Mouse (Mus musculus) left cerebral cortex, postnatal 36 days (tissue): Measurements from ENCODE around the gene Adk. TPM values are rescaled to one million over a fixed set of nuclear protein-coding genes. Genes with fewer than 3 reads are reported as not detected.
"Not testable (repeated sequence)": the region's sequence is repeated elsewhere in the genome, so short reads cannot be mapped to it uniquely, and the experiment has no call there.

Source experiments
- DNase-seq, 2 experiments: peaks; one replicate each; pipeline ENCODE4 v3.0.0; 2021 to 2022; ENCODE audit warnings: low spot score in 2 of 2, mixed read lengths in 1 of 2
- intact Hi-C: fragments of 180-260 bp; cut with DNase I; formaldehyde crosslinking; loops from one replicate; pipeline ENCODE4 v1.15.1; 2025
- total RNA-seq, 2 experiments: library from RNA; stranded (reverse); gene quantifications; 2 replicates each; pipeline ENCODE4 v1.2.3; 2021

The Adk gene
- total RNA-seq, 2 experiments from 2014 or later: 63.6 to 66.2 TPM

DNA sequence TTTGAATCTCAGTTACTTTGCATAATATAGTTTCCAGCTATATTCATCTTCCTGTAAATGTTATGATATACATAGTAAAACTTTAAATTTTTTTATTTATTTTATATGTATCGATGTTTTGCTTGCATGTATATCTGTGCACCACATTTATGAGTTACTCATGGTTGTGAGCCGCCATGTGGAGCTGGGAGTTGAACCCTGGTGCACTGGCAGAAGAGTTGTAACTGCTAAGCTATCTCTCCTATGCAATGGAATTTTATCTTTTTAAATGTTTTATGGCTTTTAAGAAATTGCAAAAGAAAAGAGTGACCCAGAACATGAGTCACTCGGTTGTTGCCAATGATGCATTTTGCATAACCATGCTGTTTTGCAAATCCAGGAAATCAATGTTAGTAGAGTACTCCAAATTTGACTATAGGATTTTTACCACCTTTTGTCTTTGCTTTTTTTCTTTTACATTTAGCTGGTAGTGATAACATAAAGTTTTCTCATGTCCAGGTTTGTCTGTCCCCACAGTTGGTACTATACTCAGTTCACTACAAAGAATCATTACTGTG, 38.6 kb downstream of the Adk start:
- DNase-seq: no peak
- intact Hi-C loops: no loop called here

DNA sequence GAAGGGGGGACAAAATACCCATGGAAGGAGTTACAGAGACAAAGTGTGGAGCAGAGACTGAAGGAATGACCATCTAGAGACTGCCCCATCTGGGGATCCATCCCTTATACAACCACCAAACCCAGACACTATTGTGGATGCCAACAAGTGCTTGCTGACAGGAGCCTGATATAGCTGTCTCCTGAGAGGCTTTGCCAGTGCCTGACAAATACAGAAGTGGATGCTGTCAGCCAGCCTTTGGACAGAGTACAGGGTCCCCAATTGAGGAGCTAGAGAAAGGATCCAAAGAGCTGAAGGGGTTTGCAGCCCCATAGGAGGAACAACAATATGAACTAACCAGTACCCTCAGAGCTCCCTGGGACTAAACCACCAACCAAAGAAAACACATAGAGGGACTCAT, 41.8 kb downstream of the Adk start:
- DNase-seq, intact Hi-C loops: not testable (repeated sequence)

DNA sequence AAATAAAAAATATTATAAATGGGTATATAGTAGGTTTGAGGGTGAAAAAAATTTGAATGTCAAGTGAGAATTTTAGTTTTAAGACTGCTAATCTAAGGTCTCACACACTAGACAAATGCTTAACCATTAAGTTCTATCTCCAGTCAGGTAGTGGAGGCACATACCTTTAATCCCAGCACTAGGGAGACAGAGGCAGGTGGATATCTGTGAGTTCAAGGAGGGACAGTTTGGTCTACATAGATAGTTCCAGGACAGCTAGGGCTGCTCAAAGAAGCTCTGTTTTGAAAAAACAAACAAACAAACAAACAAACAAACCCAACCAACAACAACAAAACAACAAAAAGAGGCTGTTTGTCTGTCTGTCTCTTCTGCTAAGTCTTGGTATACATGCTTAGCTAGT, 43.9 kb downstream of the Adk start:
- intact Hi-C loops: no loop called here

DNA sequence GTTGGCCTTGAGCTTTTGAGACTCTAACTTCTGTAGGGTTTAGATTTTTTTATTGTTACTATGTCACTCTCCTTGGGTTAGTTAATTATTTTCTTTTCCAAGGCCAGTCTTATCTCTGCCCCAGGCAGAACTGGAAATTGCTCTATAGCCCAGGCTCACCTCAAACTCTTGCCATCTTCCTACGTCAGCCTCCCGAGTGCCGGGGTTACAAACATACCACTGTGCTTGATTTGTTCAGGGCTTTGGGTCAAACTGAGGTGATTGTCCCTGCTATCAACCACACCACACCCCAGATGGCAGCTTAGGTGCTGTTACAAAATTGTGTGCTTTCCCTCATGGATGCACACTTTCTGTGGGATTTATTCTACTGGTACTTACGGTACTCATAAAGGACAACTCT, 44.3 kb downstream of the Adk start:
- intact Hi-C loops: no loop called here
- no peak for DNase-seq

More for the DNA sequence above, 43.9 kb downstream of the Adk start:
- DNase-seq: no peak

DNA sequence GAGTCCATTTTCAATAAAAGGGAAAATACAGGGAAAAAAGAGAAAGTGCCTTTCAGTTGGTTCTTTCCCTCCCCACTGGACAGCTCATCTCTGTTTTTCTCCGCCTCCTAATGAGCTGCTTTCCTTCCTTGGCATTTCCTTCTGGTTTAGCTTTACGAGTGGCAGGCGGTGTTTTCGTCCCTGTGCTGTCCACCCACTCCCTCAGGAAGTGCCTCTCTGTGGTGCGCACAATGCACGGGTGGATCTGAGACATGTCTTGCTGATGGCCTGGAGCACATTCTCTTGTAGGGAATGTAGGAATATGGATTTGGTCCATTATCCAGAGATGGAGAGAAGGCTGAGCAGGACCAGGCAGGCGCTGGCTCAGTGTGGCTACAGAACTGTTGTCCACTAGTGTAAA, 47.0 kb downstream of the Adk start:
- DNase-seq: no peak
- intact Hi-C loops: no loop called here

DNA sequence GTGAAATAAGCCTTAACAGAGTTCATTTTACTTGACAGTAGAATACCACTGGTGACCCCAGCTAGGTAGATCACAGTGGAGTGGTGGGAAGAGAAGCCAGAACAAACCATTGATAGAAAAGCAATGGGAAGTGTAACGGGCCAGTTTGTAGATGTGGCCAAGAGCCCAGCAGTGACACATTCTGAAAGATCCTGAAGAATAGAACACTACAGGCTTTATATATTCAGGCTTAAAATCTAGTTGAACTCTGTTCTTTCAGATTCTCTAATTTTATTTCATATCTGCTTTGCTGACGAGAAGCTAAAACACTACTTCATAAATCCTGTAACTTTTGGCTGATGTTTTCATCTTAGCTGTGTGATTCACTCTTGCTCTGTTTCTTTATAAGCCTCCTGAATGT, 48.5 kb downstream of the Adk start:
- no peak for DNase-seq
- intact Hi-C loops: no loop called here

DNA sequence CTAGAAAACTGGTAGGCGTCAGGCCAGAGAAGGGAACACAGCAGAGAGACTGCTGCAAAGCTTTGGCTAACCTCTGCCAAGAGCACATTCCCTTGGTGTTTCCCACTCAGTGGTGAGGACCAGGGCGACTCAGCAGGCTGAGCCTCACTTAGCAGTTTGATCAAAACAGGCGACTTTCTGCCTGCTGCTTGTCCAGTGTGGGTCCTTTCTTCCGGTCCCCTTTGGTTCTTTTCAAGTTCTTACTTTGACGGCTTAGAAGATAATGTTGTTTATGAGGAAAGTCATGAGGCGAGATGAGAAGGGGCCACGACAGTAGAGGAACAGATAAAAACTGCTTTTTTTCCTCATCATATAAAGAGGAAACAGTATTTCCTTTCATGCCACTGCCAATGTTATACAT, 49.2 kb downstream of the Adk start:
- intact Hi-C loops: no loop called here
- no peak for DNase-seq

DNA sequence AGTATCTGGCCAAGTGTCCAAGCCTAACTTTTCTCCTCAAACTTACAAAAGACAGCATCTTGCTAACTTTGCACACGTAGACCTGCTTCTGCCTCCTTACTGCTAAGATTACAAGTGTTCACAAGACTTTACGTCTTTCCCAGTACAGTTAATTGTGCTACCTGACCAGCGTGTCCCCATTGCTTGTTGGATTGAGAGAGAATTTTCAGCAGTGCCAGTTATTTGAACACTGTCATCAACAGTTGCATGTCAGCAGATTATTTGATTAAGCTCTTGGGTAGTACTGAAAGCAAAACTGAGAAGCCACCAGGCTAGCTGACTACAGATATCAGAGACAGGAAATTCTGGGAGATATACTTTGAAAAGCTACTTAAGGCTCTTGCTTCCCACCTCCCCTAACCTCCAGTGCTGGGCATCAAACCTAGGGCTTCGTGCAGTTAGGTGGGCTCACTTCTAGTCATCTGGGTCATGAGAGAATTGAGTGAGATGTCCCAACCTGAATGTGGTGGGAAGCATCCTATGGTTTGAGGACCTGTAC, 50.4 kb downstream of the Adk start:
- no peak for DNase-seq
- intact Hi-C loops: no loop called here

DNA sequence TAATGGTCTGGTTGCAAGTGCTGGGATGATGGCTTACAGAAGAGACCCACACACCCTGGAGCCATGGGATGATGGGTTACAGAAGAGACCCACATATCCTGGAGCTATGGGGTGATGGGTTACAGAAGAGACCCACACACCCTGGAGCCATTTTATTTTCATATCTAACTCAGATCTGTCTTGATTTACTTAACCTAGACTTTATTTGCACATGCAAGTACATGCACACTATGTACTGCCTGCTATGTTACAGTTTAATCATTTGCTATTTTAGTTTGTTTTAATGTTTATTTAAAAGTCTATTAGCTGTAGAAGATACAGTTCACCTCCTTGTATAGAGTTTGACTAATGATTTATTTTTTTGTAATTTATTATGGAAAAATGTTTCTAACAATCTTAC, 52.7 kb downstream of the Adk start:
- intact Hi-C loops: loop anchor here (5.0 kb wide), 1 partner anchor 53 kb away; the partner anchor contains the start of genes Adk and Ap3m1

DNA sequence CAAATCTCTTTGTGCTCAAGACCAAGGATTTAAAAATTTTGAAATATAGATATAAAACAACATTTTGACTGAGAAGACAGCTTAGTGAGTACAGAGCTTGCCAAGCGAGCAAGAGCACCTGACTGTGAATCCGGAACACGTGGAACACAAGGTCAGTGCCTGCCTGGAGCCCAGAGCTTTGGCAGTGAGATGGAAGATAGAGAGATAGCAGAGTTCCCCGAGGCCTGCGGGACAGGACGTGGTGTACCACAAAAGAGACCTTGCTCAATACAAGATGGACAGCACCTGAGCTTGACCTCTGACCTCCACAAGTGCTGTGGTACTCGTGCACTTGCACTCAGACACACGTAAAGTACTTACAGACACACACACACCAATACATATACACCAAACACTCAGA, 54.2 kb downstream of the Adk start:
- no peak for DNase-seq
- intact Hi-C loops: loop anchor here (5.0 kb wide), 1 partner anchor 54 kb away; the partner anchor contains the start of genes Adk and Ap3m1

More for the DNA sequence above, 52.7 kb downstream of the Adk start:
- no peak for DNase-seq

DNA sequence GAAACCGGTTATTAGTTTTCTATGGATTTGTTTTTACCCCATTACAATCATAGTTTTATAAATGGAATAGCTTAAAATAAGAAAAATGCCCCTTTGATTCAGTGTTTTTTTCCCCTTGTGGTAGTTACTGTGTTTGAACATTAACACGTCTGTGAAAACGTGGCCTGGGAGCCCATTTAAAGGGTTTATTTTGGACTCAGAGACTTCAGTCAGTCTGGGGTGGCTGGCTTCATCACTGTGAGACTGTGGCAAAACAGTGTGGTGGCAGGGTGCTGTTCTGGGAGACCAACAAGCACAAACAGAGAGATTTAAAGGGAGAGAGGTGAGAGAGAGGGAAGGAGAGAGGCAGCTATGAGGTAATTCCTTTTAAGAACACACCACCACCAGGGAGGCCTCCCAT, 55.2 kb downstream of the Adk start:
- DNase-seq: no peak
- intact Hi-C loops: loop anchor here (5.0 kb wide), 1 partner anchor 55 kb away; the partner anchor contains the start of genes Adk and Ap3m1

DNA sequence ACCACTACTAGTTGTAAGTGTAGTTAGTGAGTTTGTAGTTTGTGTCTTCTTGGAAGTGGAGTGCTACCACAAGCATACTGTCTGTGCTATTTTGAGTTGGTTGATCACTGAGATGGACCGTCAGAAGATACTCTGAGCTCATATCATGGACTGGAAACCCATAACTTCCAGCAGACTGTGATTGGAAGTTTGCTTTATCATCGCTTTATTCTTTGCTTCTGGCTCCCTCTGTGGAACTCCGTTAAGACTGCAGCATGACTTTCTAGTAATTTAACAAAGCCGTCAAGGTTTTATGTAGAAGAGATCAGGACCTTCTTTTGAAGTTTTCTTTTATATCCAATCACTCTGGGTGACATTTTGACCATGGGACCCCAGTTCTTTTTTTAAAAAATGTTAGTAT, 58.1 kb downstream of the Adk start:
- intact Hi-C loops: loop anchor here (10.0 kb wide), 1 partner anchor 306 kb away; no protein-coding TSS in a partner anchor
- no peak for DNase-seq

DNA sequence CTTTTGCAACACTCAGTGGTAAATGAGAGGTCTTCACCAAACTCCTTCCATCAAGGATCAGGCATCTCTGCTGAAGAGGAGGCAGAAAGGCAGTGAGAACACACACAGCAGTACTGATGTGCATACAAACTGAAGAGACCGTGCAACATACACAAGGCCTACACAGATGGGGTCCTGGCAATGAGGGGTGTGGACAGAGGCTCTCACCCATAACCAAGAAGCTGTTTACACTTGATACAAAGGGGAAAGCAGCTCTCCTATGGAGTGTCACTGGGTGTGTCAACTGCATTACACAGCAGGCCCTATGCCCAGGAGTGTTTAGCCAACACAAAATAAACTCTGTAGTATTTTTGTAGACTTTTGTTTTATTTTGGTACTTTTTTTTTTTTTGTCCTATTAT, 59.1 kb downstream of the Adk start:
- intact Hi-C loops: loop anchor here (10.0 kb wide), 1 partner anchor 307 kb away; no protein-coding TSS in a partner anchor

DNA sequence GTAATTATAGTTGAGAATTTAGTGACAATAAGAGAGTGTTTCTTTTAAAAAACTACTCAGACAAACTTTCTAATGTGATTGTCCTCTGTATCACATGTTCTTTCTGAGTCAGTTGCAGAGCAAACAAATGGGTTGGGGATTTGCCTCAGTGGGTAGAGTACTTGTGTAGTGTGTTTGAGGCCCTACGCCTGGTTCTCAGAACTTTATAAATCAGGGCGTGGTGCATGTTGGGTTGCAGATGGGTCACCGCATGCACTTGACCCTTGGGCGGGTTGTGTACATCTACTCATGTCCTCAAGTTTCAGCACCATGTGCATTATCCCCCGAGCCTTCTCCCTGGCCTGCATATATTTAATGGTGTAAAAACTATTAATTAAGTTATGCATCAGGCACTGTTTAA, 59.8 kb downstream of the Adk start:
- no peak for DNase-seq
- intact Hi-C loops: loop anchor here (10.0 kb wide), 1 partner anchor 307 kb away; no protein-coding TSS in a partner anchor

More for the DNA sequence above, 59.1 kb downstream of the Adk start:
- DNase-seq: no peak

DNA sequence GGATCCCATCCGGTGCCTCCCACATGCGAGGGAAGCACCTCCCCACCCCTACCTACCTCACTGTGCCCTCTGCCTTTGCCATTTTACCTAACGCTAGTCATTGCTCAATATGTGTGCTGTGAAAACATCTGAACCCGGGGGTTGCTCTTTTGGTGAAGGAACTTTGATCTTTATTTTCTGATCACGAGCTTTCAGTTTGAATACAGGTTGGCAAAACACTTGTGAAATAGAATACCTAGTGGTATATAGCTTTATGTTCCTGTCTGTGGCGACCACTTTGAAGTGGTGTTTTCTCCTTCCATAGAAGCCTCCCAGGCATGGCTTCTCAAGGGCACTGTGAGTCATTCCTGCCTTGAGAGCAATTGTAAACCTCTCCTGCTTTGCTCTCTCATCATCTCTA, 60.4 kb downstream of the Adk start:
- no peak for DNase-seq
- intact Hi-C loops: loop anchor here (10.0 kb wide), 1 partner anchor 308 kb away; no protein-coding TSS in a partner anchor

DNA sequence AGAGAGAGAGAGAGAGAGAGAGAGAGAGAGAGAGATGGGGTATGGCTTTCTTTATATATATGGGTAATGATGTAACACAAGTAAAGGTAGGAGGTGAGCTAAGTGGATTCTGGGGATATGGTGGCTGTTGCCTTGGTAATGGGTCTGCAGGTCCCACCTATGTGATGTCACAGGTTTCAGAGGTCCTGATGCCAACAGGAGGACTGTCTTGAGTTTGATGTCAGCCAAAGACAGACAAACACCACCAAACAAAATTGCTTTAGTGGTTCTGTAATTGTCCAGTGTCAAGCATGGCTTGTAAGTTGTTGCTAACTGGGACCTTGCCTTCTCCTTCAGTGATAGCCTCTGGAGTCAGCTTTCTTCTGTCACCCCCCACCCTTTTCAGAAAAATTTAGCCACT, 62.0 kb downstream of the Adk start:
- DNase-seq: no peak
- intact Hi-C loops: loop anchor here (10.0 kb wide), 1 partner anchor 310 kb away; no protein-coding TSS in a partner anchor

DNA sequence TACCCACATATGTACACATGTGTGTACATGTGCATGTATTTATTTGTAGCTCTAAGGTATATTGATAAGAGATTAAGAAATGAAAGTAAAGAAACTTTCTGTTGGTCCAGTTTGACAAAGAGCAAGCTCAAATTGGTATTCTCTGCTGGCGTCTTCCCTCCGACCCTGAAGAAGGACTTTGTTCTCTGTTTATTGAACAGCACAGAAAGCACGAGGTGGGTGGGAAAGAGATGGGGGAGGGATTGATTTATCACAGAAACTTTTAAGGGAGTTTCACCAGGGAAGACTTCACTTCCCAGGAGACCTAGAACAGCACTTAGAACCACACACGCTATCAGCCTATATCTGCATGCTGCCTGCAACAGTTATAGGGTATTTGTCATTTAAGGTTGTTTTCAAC, 62.9 kb downstream of the Adk start:
- DNase-seq: no peak
- intact Hi-C loops: loop anchor here (10.0 kb wide), 1 partner anchor 311 kb away; no protein-coding TSS in a partner anchor

DNA sequence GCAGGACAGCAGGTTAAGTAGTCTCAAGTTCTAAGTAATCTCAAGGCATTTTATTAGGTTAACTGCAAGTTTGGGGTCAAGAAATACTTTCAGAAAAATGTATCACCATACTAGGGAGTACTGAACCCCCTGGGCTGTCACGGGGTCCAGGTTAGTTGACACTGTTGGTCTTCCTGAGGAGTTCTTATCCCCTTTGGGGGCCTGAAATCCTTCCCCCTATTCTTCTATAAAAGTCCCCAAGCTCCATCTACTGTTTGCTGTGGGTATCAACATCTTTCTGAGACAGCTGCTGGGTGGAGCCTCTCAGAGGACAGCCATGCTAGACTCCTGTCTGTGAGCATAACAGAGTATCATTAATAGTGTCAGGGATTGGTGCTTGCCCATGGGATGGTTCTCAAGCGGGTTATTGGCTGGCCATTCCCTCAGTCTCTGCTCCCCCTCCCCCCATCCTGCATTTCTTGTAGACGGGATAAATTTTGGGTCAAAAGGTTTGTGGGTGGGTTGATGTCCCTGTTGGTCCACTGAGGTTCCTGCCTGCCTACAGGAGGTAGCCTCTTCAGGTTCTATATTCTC, 63.6 kb downstream of the Adk start:
- intact Hi-C loops: loop anchor here (10.0 kb wide), 1 partner anchor 311 kb away; no protein-coding TSS in a partner anchor
- no peak for DNase-seq

DNA sequence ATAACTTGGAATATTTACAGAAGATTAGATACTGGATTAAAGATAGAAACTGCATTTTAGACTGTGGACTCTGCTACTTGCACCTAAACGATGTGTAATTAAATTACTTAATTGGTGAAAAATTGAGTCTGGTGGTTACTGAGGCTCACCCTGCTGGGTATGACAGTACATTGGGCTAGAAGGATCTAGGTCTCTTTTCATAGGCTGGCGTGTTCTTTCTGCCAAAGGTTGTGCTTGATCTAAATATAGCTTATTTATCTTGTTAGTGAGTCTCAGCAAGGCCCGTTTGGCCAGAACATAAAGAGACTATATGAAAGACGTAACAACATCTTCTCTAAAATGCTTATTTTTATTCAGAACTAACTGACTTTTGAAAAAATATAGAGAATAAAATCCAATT, 65.7 kb downstream of the Adk start:
- intact Hi-C loops: loop anchor here (10.0 kb wide), 1 partner anchor 313 kb away; no protein-coding TSS in a partner anchor
- no peak for DNase-seq

DNA sequence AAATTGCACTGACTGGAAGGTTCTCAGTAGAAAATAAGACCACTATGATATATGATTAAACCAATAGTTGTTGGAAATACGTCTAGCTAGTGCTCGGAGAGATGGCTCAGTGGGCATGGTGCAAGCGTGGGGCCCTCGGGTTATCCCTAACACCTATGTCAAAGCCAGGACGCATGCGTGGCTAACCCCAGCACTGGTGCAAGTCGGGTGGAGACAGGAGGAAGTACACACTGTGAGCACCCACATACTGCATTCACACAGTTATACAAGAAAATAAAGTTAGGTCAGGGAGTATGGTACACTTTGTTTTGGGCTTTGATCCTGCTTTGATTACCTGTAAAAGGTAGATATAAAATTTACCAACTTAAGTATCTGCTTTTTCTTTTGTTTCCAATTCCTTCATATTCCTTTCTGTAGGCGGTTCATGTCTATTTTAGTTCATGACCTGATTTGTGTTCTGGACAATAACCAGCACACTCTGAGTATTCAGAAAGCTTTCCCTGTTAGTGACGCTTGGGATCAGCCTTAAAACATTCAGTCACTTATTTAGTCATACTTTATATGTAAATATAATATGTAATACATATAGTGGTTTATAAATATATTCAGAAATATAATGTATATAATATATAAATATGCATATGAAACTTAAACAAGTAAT, 67.4 kb downstream of the Adk start:
- intact Hi-C loops: loop anchor here (1.0 to 10.0 kb wide), 3 partner anchors 315 to 728 kb away; partner anchors contain the start of gene Comtd1
- no peak for DNase-seq
